Mouse (Mus musculus): ENCODE measurements around the gene 9130204L05Rik. TPM values are rescaled to one million over a fixed set of nuclear protein-coding genes. Genes with fewer than 3 reads are reported as not detected.

Gene 9130204L05Rik
- polyA plus RNA-seq (2016; fragmentation: Nextera tagmentation; extraction: Ambion mirVana): not detected in 2 replicates

GRCm38 (mm10) chr3:91090703-91091102 lies at the start of gene 9130204L05Rik:
TSS of gene 9130204L05Rik (minus strand) at chr3:91090803.
- 58% methylated on average over 2 of the region's 2 CpGs for WGBS
- Histone ChIP-seq H3K27ac (no peak within 1 kb of the TSS), H3K4me3 (no peak within 1 kb of the TSS), H3K36me3 (no peaks in the 10 kb centered on the region), H3K27me3 (ENCODE audit: insufficient read depth, poor library complexity, severe bottlenecking) (no peaks in the 10 kb centered on the region), H3K4me1 (replicated peaks) (no peaks in the 10 kb centered on the region), H3K9me3 (peaks cover 27% of the 10 kb centered on the region)
- DNase-seq (ENCODE audit: low spot score): no peak

- H3K27me3 ChIP-seq (ENCODE audit: insufficient read depth, poor library complexity, severe bottlenecking): no peaks in the 10 kb centered on the region
- H3K4me1 ChIP-seq (replicated peaks): no peaks in the 10 kb centered on the region
- H3K9me3 ChIP-seq: peaks cover 14% of the 10 kb centered on the region
- DNase-seq (ENCODE audit: low spot score): no peak
- H3K27ac ChIP-seq: no peak overlapping the region
- no peak overlapping the region for H3K4me3 ChIP-seq
- no peaks in the 10 kb centered on the region for H3K36me3 ChIP-seq
Measured at GRCm38 (mm10) chr3:91108696-91109095, 18.1 kb upstream of the 9130204L05Rik start.

GRCm38 (mm10) chr3:91059211-91059610 lies 31.4 kb downstream of the 9130204L05Rik start:
- Histone ChIP-seq H3K36me3 (no peaks in the 10 kb centered on the region), H3K4me3 (no peak overlapping the region), H3K27me3 (ENCODE audit: insufficient read depth, poor library complexity, severe bottlenecking) (no peaks in the 10 kb centered on the region), H3K27ac (no peak overlapping the region), H3K4me1 (replicated peaks) (no peaks in the 10 kb centered on the region), H3K9me3 (peaks cover 22% of the 10 kb centered on the region)
- DNase-seq (ENCODE audit: low spot score): no peak
- WGBS: 10% methylated on average over 1 of the region's 1 CpGs

DNA sequence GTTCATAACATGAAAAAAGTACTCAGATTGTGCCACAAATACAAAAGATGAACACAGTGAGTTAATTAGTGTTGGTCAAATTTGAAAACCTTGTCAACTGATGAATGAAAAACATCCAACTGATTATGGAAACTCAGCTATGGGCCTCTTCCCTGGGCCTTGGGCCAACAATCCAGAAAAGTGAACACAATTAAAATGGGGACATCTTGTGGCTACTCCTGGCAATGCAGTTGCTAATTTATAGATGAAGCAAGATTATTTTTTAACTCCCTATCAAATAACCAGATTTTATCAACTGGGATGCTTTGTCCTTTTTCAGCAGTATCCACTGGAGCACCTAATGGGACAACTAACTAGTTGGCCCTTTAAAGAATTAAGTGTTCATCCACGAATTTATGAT lies 37.9 kb downstream of the 9130204L05Rik start:
- WGBS: 22% methylated on average over 1 of the region's 1 CpGs
- no peak overlapping the region for H3K4me3 ChIP-seq
- no peaks in the 10 kb centered on the region for H3K27me3 ChIP-seq (ENCODE audit: insufficient read depth, poor library complexity, severe bottlenecking)
- no peak overlapping the region for H3K27ac ChIP-seq
- no peaks in the 10 kb centered on the region for H3K4me1 ChIP-seq (replicated peaks)
- H3K9me3 ChIP-seq: peaks cover 30% of the 10 kb centered on the region
- H3K36me3 ChIP-seq: no peaks in the 10 kb centered on the region
- DNase-seq (ENCODE audit: low spot score): no peak
